Mouse (Mus musculus) MEL (cell line): ENCODE measurements around the gene Mrgprx1. TPM values are rescaled to one million over a fixed set of nuclear protein-coding genes. Genes with fewer than 3 reads are reported as not detected.

Experiments
- DNase-seq: peaks from one replicate; pipeline ENCODE4 v3.0.0; 2011; ENCODE audit warnings: low read depth, low spot score
- H3K27ac ChIP-seq: 2 replicates; pipeline ENCODE4 v1.5.1; 2012; ENCODE audit warnings: low read depth, mild to moderate bottlenecking, control low read depth, low read length, moderate library complexity; ENCODE audit not compliant: control insufficient read depth
- H3K27me3 ChIP-seq, 2 experiments: fragments of 150-350 bp in 1 of 2; sonication (generic) in 1 of 2; 2 replicates each; pipeline ENCODE4 v1.6.1; 2012; ENCODE audit warnings: low read length in 2 of 2, mild to moderate bottlenecking in 2 of 2, improper control_type of control experiment in 1 of 2, moderate library complexity in 1 of 2; ENCODE audit not compliant: insufficient read depth in 2 of 2, control insufficient read depth in 1 of 2
- H3K36me3 ChIP-seq, 2 experiments: 2 replicates each; pipeline ENCODE4 v1.6.1; 2012 to 2014; ENCODE audit warnings: low read length in 2 of 2, improper control_type of control experiment in 1 of 2, inconsistent platforms in 1 of 2, mild to moderate bottlenecking in 1 of 2; ENCODE audit not compliant: insufficient read depth in 2 of 2, control insufficient read depth in 1 of 2
- H3K4me1 ChIP-seq, 2 experiments: fragments of 150-350 bp in 1 of 2; sonication (generic) in 1 of 2; 2 replicates each; pipeline ENCODE4 v1.6.1; 2012; ENCODE audit warnings: low read length in 2 of 2, improper control_type of control experiment in 1 of 2, mild to moderate bottlenecking in 1 of 2; ENCODE audit not compliant: insufficient read depth in 2 of 2, control insufficient read depth in 1 of 2
- H3K4me3 ChIP-seq, 2 experiments: fragments of 150-350 bp in 1 of 2; sonication (generic) in 1 of 2; 2 replicates each; pipeline ENCODE4 v1.5.1; 2012; ENCODE audit warnings: low read depth in 2 of 2, low read length in 2 of 2, mild to moderate bottlenecking in 2 of 2, moderate library complexity in 2 of 2, control low read depth in 1 of 2, improper control_type of control experiment in 1 of 2; ENCODE audit not compliant: control insufficient read depth in 1 of 2, insufficient read depth in 1 of 2
- H3K79me2 ChIP-seq: 2 replicates; pipeline ENCODE4 v1.6.1; 2012; ENCODE audit warnings: mild to moderate bottlenecking, low read length, moderate library complexity; ENCODE audit not compliant: control insufficient read depth, poor library complexity, insufficient read depth
- H3K9ac ChIP-seq: 2 replicates; pipeline ENCODE4 v1.6.1; 2012; ENCODE audit warnings: low read depth, mild to moderate bottlenecking, control low read depth, low read length, moderate library complexity; ENCODE audit not compliant: control insufficient read depth, poor library complexity, severe bottlenecking
- H3K9me3 ChIP-seq: fragments of 150-350 bp; sonication (generic); replicated peaks from 2 replicates; pipeline ENCODE4 v1.6.1; 2012; ENCODE audit warnings: mild to moderate bottlenecking, low read length, improper control_type of control experiment, moderate library complexity; ENCODE audit not compliant: insufficient read depth
- BHLHE40 ChIP-seq: IDR thresholded peaks from 2 replicates; pipeline ENCODE4 v1.6.1; 2012; ENCODE audit warnings: low read depth, mild to moderate bottlenecking, inconsistent platforms, low read length, improper control_type of control experiment, borderline replicate concordance
- CHD2 ChIP-seq: IDR thresholded peaks from 2 replicates; pipeline ENCODE4 v1.6.1; 2011; ENCODE audit warnings: low read length, improper control_type of control experiment
- E2F4 ChIP-seq: IDR thresholded peaks from 2 replicates; pipeline ENCODE4 v1.6.1; 2011; ENCODE audit warnings: low read depth, low read length, improper control_type of control experiment, borderline replicate concordance
- ELF1 ChIP-seq: IDR thresholded peaks from 2 replicates; pipeline ENCODE4 v1.6.1; 2014; ENCODE audit warnings: low read depth, mild to moderate bottlenecking, inconsistent platforms, low read length, improper control_type of control experiment, moderate library complexity
- EP300 ChIP-seq, 2 experiments: IDR thresholded peaks; 2 replicates each; pipeline ENCODE4 v1.6.1; 2011; ENCODE audit warnings: improper control_type of control experiment in 2 of 2, low read length in 2 of 2, low read depth in 1 of 2, mild to moderate bottlenecking in 1 of 2
- GATA1 ChIP-seq: IDR thresholded peaks from 2 replicates; pipeline ENCODE4 v1.6.1; 2011; ENCODE audit warnings: low read depth, low read length, improper control_type of control experiment
- KAT2A ChIP-seq: conservative IDR thresholded peaks from 2 replicates; pipeline ENCODE4 v1.6.1; 2012; ENCODE audit warnings: low read depth, low read length, improper control_type of control experiment, inconsistent platforms
- MAX ChIP-seq: IDR thresholded peaks from 2 replicates; pipeline ENCODE4 v1.6.1; 2011; ENCODE audit warnings: low read length, improper control_type of control experiment
- MEF2A ChIP-seq: IDR thresholded peaks from 2 replicates; pipeline ENCODE4 v1.6.1; 2014; ENCODE audit warnings: low read depth, mild to moderate bottlenecking, inconsistent platforms, low read length, improper control_type of control experiment; ENCODE audit not compliant: poor library complexity, insufficient replicate concordance, severe bottlenecking; ENCODE audit errors: extremely low read depth
- MXI1 ChIP-seq: IDR thresholded peaks from 2 replicates; pipeline ENCODE4 v1.6.1; 2011; ENCODE audit warnings: mild to moderate bottlenecking, low read depth, low read length, improper control_type of control experiment
- MYB ChIP-seq: IDR thresholded peaks from 2 replicates; pipeline ENCODE4 v1.6.1; 2011; ENCODE audit warnings: mild to moderate bottlenecking, low read depth, low read length, improper control_type of control experiment
- MYC ChIP-seq: IDR thresholded peaks from 2 replicates; pipeline ENCODE4 v1.6.1; 2011; ENCODE audit warnings: low read depth, mild to moderate bottlenecking, low read length, improper control_type of control experiment, moderate library complexity
- NELFE ChIP-seq: IDR thresholded peaks from 2 replicates; pipeline ENCODE4 v1.6.1; 2011; ENCODE audit warnings: low read depth, low read length, improper control_type of control experiment
- POLR2A ChIP-seq, 2 experiments: IDR thresholded peaks; 2 replicates each; pipeline ENCODE4 v1.6.1; 2011 to 2012; ENCODE audit warnings: low read length in 2 of 2, mild to moderate bottlenecking in 2 of 2, control low read depth in 1 of 2, improper control_type of control experiment in 1 of 2, low read depth in 1 of 2, moderate library complexity in 1 of 2; ENCODE audit not compliant: control insufficient read depth in 1 of 2, insufficient read depth in 1 of 2, poor library complexity in 1 of 2
- POLR2AphosphoS2 ChIP-seq: IDR thresholded peaks from 2 replicates; pipeline ENCODE4 v1.6.1; 2011; ENCODE audit warnings: low read length, improper control_type of control experiment
- POLR2AphosphoS5 ChIP-seq: IDR thresholded peaks from 2 replicates; pipeline ENCODE4 v1.6.1; 2012; ENCODE audit warnings: low read depth, borderline replicate concordance, mild to moderate bottlenecking, inconsistent platforms, low read length, moderate library complexity, mixed read lengths
- RCOR1 ChIP-seq: IDR thresholded peaks from 2 replicates; pipeline ENCODE4 v1.6.1; 2012; ENCODE audit warnings: low read depth, mild to moderate bottlenecking, inconsistent platforms, low read length, improper control_type of control experiment
- SMC3 ChIP-seq: IDR thresholded peaks from 2 replicates; pipeline ENCODE4 v1.6.1; 2011; ENCODE audit warnings: low read depth, low read length, improper control_type of control experiment
- TBP ChIP-seq: IDR thresholded peaks from 2 replicates; pipeline ENCODE4 v1.8.0; 2011; ENCODE audit warnings: low read depth, low read length, improper control_type of control experiment
- TCF12 ChIP-seq: IDR thresholded peaks from 2 replicates; pipeline ENCODE4 v1.6.1; 2014; ENCODE audit warnings: low read depth, mild to moderate bottlenecking, inconsistent platforms, low read length, improper control_type of control experiment, moderate library complexity
- USF1 ChIP-seq: IDR thresholded peaks from 2 replicates; pipeline ENCODE4 v1.6.1; 2014; ENCODE audit warnings: low read depth, mild to moderate bottlenecking, inconsistent platforms, low read length, improper control_type of control experiment, moderate library complexity
- ZMIZ1 ChIP-seq: IDR thresholded peaks from 2 replicates; pipeline ENCODE4 v1.6.1; 2012; ENCODE audit warnings: low read depth, mild to moderate bottlenecking, inconsistent platforms, low read length, improper control_type of control experiment, moderate library complexity
- polyA plus RNA-seq, 2 experiments: library from polyadenylated mRNA; stranded (reverse) in 1 of 2; unstranded in 1 of 2; fragments of >175 nt in 1 of 2; fragments of >200 nt in 1 of 2; gene quantifications; 2 replicates each; pipeline versions ENCODE4 v1.2.1 to v1.2.4; 2012; ENCODE audit warnings: low replicate concordance in 2 of 2, low read depth in 1 of 2; ENCODE audit not compliant: insufficient read length in 2 of 2, insufficient read depth in 1 of 2, missing spikeins in 1 of 2
- total RNA-seq: library from RNA; depleted of rRNA; stranded (reverse); fragments of 300-350 nt; gene quantifications from 2 replicates; pipeline ENCODE4 v1.2.3, GENCODE M21; 2012; rRNA removed

Mrgprx1 gene
- total RNA-seq (not detected in 2 replicates), polyA plus RNA-seq (not detected)

DNA sequence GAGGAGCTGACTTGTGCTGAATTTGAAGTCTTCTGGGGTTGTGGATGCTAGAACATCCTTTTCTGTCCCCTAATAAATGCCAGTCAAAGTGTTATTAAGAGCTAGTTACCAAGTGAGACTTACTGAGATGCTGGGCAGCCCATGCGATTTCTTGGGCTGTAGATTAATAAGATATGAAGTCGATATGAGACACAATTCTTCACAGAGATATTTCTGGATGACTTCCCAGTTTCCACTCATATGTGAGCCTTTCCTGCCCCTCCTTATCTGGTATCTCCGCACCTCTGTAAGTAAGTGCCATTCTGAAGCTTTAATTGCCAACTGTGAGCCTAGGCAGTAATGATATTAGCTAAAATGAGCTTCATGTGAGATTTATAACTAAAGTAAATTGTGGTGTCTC, at the start of gene Mrgprx1:
Mrgprx1 (minus strand) TSS at position 101 of the 400 bp plus-strand sequence.
- Histone ChIP-seq H3K79me2 (no peaks in the 10 kb centered on the region), H3K9ac (no peak within 1 kb of the TSS), H3K27ac (no peak within 1 kb of the TSS), H3K9me3 (no peaks in the 10 kb centered on the region), H3K36me3 (no peaks in the 10 kb centered on the region), H3K27me3 (no peaks in the 10 kb centered on the region), H3K4me3 (no peak within 1 kb of the TSS), H3K4me1 (no peaks in the 10 kb centered on the region)
- TF ChIP-seq POLR2AphosphoS5 (no peak), GATA1 (no peak), BHLHE40 (no peak), MAX (no peak), RCOR1 (no peak), E2F4 (no peak), POLR2AphosphoS2 (no peak), POLR2A (IDR thresholded peaks at IDR 0.05; ENCODE audit: control insufficient read depth in 1 of 2, insufficient read depth in 1 of 2, low read depth in 1 of 2, low read length in 2 of 2, poor library complexity in 1 of 2) (no peak), MYC (no peak), CHD2 (no peak), USF1 (no peak), ZMIZ1 (no peak), NELFE (no peak), TCF12 (no peak), MEF2A (no peak), SMC3 (no peak), ELF1 (no peak)
- no peak for DNase-seq

DNA sequence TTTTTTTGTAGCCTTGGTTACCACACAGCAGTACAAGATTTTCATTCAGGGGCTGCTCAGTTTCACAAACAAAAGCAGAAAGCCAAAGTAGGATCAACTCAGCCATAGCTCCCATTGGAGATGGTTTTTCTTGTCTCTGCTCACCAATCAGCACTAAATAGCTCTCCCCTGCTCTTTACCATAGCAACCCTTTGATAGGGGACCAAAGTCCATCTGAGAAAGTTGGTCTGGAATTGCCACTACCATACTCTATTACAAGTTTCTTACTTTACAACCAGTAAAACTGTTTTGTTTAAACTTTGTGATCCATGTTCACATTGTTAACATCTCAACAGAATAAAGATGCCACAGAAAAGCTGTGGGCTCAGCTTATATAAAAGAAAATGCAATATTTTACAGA, 48.1 kb upstream of the Mrgprx1 start:
- TF ChIP-seq RCOR1 (no peak), KAT2A (no peak), MYB (no peak), MEF2A (no peak), TBP (no peak), GATA1 (no peak), POLR2AphosphoS2 (no peak), MAX (no peak), MXI1 (no peak), EP300 (IDR thresholded peaks at IDR 0.05; ENCODE audit: low read depth in 1 of 2, low read length in 2 of 2) (no peak), NELFE (no peak)
- TF ChIP-seq, all 39 proteins: peak for 0
- H3K27ac ChIP-seq = no peak overlapping the region
- H3K79me2 ChIP-seq = no peaks in the 10 kb centered on the region
- no peak overlapping the region for H3K4me3 ChIP-seq
- no peaks in the 10 kb centered on the region for H3K4me1 ChIP-seq
- no peak for DNase-seq
- H3K9ac ChIP-seq = no peak overlapping the region
- no peaks in the 10 kb centered on the region for H3K36me3 ChIP-seq
- H3K9me3 ChIP-seq = no peaks in the 10 kb centered on the region
- H3K27me3 ChIP-seq = no peaks in the 10 kb centered on the region
